Mouse (Mus musculus): ENCODE data around the gene Usp25. TPM values are rescaled to one million over a fixed set of nuclear protein-coding genes. Genes with fewer than 3 reads are reported as not detected.

Gene Usp25
- polyA plus RNA-seq, 1 experiment from 2014 or later: 12.0 TPM

GRCm38 (mm10) chr16:77014321-77015211 is 1.1 kb downstream of the Usp25 start:
- Histone ChIP-seq H3K4me1 (ENCODE audit: control insufficient read depth, insufficient read depth, low read length) (peaks cover 15% of the 10 kb centered on the region), H3K27me3 (ENCODE audit: control insufficient read depth, insufficient read depth, low read length) (no peaks in the 10 kb centered on the region), H3K36me3 (ENCODE audit: control insufficient read depth, insufficient read depth, low read length) (no peaks in the 10 kb centered on the region), H3K27ac (ENCODE audit: low read length) (peak overlapping the region; percentile 94), H3K9ac (ENCODE audit: low read length) (peak overlapping the region; percentile 96), H3K4me3 (replicated peaks; ENCODE audit: low read length) (peak overlapping the region; percentile 83), H3K4me2 (ENCODE audit: low read depth, low read length) (peak overlapping the region; percentile 59), H3K9me3 (replicated peaks; ENCODE audit: control insufficient read depth, low read length) (no peaks in the 10 kb centered on the region)
- no peak for ATAC-seq (ENCODE audit: insufficient read depth, low FRiP score)
- WGBS: 4% methylated on average over 17 of the region's 17 CpGs

DNA sequence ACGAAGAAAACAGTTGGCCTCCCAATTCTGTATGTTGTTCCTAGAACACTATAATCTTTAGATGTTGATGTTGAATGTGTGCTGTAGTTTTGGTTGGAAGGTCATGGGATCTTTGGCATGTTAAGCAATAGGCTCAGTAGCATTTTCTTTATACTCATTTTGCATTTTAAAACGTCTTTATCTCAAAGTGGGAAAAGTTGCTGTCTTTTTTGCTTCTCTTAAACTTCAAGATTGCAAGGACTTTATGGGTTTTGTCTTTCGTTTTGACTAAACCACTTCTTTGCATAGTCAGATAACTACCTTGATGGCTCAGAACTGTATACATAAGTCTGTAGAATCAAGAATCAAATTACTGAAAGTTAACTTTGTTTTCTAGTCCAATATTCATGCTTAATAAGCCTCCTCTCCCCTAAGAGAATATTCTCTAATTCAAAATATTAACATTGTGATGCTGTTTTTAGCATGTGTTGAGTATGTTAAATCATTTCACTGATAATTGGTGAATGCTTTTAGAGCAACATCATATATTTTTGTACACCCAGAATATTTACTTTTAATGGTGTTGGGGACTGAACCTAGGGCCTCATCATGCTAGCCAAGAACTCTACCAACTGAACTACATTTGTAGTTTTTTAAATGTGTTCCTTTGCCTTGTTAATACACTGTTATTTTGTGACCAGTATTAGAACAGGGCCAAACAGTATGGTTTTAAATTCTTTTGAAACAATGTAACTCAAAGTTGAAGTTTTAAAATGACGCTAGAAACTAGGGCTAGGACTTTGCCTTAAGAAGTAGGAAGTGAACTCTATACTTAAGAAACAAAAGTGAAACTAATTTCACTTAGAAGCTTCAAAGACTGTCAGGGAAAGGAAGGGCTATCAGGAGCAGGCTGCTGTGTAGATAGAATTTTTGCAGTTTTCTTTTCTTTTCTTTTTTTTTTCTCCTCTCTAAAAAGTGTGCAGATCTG is 2.2 kb downstream of the Usp25 start:
- Histone ChIP-seq H3K9me3 (replicated peaks; ENCODE audit: control insufficient read depth, low read length) (no peaks in the 10 kb centered on the region), H3K4me3 (replicated peaks; ENCODE audit: low read length) (peak overlapping the region; percentile 83), H3K9ac (ENCODE audit: low read length) (no peak overlapping the region), H3K36me3 (ENCODE audit: control insufficient read depth, insufficient read depth, low read length) (no peaks in the 10 kb centered on the region), H3K27ac (ENCODE audit: low read length) (no peak overlapping the region), H3K4me2 (ENCODE audit: low read depth, low read length) (peak overlapping the region; percentile 59), H3K4me1 (ENCODE audit: control insufficient read depth, insufficient read depth, low read length) (peaks cover 22% of the 10 kb centered on the region), H3K27me3 (ENCODE audit: control insufficient read depth, insufficient read depth, low read length) (no peaks in the 10 kb centered on the region)
- no peak for ATAC-seq (ENCODE audit: insufficient read depth, low FRiP score)
- 47% methylated on average over 4 of the region's 4 CpGs for WGBS

DNA sequence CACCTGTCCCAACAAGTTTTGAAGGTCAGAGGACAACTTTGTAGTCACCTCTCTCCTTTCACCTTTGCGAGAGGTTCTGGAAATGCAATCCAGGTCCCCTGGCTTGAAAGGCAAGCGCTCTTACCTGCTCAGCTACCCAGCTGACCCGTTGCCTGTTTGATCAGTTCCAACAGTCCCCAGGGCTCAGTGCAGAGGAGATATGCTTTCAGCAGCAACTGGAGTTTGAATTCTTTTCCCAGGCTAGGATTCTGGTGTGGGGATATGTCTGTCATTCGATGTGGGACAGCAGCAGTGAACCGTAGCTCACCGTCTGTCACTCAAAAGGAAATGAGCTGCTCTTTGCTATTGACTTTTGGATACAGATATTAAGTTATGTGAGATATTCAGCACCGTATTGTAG is 4.4 kb downstream of the Usp25 start:
- no peaks in the 10 kb centered on the region for H3K36me3 ChIP-seq (ENCODE audit: control insufficient read depth, insufficient read depth, low read length)
- H3K9me3 ChIP-seq (replicated peaks; ENCODE audit: control insufficient read depth, low read length): no peaks in the 10 kb centered on the region
- 70% methylated on average over 7 of the region's 7 CpGs for WGBS
- H3K9ac ChIP-seq (ENCODE audit: low read length): no peak overlapping the region
- no peak overlapping the region for H3K4me2 ChIP-seq (ENCODE audit: low read depth, low read length)
- no peak overlapping the region for H3K4me3 ChIP-seq (replicated peaks; ENCODE audit: low read length)
- H3K4me1 ChIP-seq (ENCODE audit: control insufficient read depth, insufficient read depth, low read length): peaks cover 22% of the 10 kb centered on the region
- H3K27me3 ChIP-seq (ENCODE audit: control insufficient read depth, insufficient read depth, low read length): no peaks in the 10 kb centered on the region
- ATAC-seq (ENCODE audit: insufficient read depth, low FRiP score): no peak
- no peak overlapping the region for H3K27ac ChIP-seq (ENCODE audit: low read length)

GRCm38 (mm10) chr16:77020190-77020589 is 6.7 kb downstream of the Usp25 start:
- H3K27me3 ChIP-seq (ENCODE audit: control insufficient read depth, insufficient read depth, low read length): no peaks in the 10 kb centered on the region
- no peak for ATAC-seq (ENCODE audit: insufficient read depth, low FRiP score)
- peaks cover 4% of the 10 kb centered on the region for H3K9me3 ChIP-seq (replicated peaks; ENCODE audit: control insufficient read depth, low read length)
- H3K9ac ChIP-seq (ENCODE audit: low read length): no peak overlapping the region
- no peak overlapping the region for H3K4me2 ChIP-seq (ENCODE audit: low read depth, low read length)
- H3K36me3 ChIP-seq (ENCODE audit: control insufficient read depth, insufficient read depth, low read length): peaks cover 11% of the 10 kb centered on the region
- WGBS: 58% methylated on average over 3 of the region's 3 CpGs
- peaks cover 18% of the 10 kb centered on the region for H3K4me1 ChIP-seq (ENCODE audit: control insufficient read depth, insufficient read depth, low read length)
- no peak overlapping the region for H3K27ac ChIP-seq (ENCODE audit: low read length)
- no peak overlapping the region for H3K4me3 ChIP-seq (replicated peaks; ENCODE audit: low read length)

DNA sequence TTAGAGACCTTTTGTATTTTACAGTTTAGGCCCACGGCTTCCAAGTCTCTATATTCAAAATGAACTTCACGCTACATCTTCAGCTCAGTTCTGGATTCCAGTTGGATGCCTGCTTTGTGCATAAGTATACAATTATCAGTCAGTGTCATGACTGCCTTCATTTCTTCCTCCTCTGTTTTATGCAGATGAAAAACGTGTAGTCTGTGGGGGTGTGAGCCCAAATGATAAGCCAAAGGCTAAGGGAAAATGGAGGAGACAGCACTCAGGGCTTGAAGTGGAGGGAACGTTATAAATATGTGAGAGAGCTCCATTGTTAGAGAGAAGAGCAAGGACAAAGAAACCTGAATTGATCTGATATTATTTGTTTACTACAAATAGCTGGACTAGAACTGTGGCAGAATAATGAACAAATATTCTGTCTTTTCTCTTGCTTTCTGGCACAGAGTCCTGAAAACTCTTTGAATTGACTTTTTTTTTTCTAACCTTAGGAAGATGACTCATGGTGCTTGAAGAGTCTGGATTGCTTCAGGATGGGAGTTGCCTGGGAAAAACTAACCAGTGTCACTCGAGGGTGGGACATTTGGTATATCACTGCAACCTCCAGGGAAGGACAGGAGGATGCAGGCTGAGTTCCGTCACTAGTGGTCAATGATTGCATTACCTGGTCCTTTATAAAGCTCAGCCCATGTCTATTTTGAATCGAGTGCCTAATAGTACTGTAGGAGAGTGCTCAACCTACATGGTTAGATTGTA is 10.3 kb downstream of the Usp25 start:
- Histone ChIP-seq H3K27me3 (ENCODE audit: control insufficient read depth, insufficient read depth, low read length) (no peaks in the 10 kb centered on the region), H3K4me3 (replicated peaks; ENCODE audit: low read length) (no peak overlapping the region), H3K4me1 (ENCODE audit: control insufficient read depth, insufficient read depth, low read length) (peaks cover 22% of the 10 kb centered on the region), H3K36me3 (ENCODE audit: control insufficient read depth, insufficient read depth, low read length) (peaks cover 14% of the 10 kb centered on the region), H3K9ac (ENCODE audit: low read length) (no peak overlapping the region), H3K27ac (ENCODE audit: low read length) (no peak overlapping the region), H3K4me2 (ENCODE audit: low read depth, low read length) (no peak overlapping the region), H3K9me3 (replicated peaks; ENCODE audit: control insufficient read depth, low read length) (peaks cover 4% of the 10 kb centered on the region)
- ATAC-seq (ENCODE audit: insufficient read depth, low FRiP score): no peak
- WGBS: 74% methylated on average over 7 of the region's 7 CpGs

GRCm38 (mm10) chr16:77026099-77026498 is 12.6 kb downstream of the Usp25 start:
- no peak overlapping the region for H3K27ac ChIP-seq (ENCODE audit: low read length)
- no peak for ATAC-seq (ENCODE audit: insufficient read depth, low FRiP score)
- H3K4me1 ChIP-seq (ENCODE audit: control insufficient read depth, insufficient read depth, low read length): peaks cover 19% of the 10 kb centered on the region
- WGBS: over 99% methylated on average over 4 of the region's 4 CpGs
- H3K9me3 ChIP-seq (replicated peaks; ENCODE audit: control insufficient read depth, low read length): peaks cover 4% of the 10 kb centered on the region
- no peak overlapping the region for H3K9ac ChIP-seq (ENCODE audit: low read length)
- no peak overlapping the region for H3K4me3 ChIP-seq (replicated peaks; ENCODE audit: low read length)
- no peak overlapping the region for H3K4me2 ChIP-seq (ENCODE audit: low read depth, low read length)
- no peaks in the 10 kb centered on the region for H3K27me3 ChIP-seq (ENCODE audit: control insufficient read depth, insufficient read depth, low read length)
- H3K36me3 ChIP-seq (ENCODE audit: control insufficient read depth, insufficient read depth, low read length): peaks cover 14% of the 10 kb centered on the region

DNA sequence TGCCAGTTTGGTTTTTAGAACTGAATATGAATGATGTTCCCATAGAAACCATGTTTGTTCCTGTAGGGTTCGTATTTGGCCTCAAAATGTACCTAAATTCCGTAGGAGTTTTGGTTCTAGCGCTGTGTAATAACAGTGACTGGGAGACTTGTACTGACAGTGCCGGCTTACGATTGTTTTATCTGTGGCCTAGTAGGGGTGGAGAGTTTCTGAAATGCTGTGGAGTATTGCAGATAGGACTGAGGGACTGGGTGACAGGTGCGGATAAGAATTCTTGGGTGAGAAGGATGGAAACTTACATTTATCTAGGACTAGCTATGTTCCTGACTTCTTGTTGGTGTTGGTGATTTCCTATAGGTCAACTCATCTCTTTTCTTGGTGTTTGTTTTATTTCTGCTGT is 13.4 kb downstream of the Usp25 start:
- Histone ChIP-seq H3K4me1 (ENCODE audit: control insufficient read depth, insufficient read depth, low read length) (peaks cover 19% of the 10 kb centered on the region), H3K4me2 (ENCODE audit: low read depth, low read length) (no peak overlapping the region), H3K9ac (ENCODE audit: low read length) (no peak overlapping the region), H3K9me3 (replicated peaks; ENCODE audit: control insufficient read depth, low read length) (peaks cover 4% of the 10 kb centered on the region), H3K36me3 (ENCODE audit: control insufficient read depth, insufficient read depth, low read length) (peaks cover 14% of the 10 kb centered on the region), H3K27me3 (ENCODE audit: control insufficient read depth, insufficient read depth, low read length) (no peaks in the 10 kb centered on the region), H3K27ac (ENCODE audit: low read length) (no peak overlapping the region), H3K4me3 (replicated peaks; ENCODE audit: low read length) (no peak overlapping the region)
- 81% methylated on average over 6 of the region's 6 CpGs for WGBS
- ATAC-seq (ENCODE audit: insufficient read depth, low FRiP score): no peak

DNA sequence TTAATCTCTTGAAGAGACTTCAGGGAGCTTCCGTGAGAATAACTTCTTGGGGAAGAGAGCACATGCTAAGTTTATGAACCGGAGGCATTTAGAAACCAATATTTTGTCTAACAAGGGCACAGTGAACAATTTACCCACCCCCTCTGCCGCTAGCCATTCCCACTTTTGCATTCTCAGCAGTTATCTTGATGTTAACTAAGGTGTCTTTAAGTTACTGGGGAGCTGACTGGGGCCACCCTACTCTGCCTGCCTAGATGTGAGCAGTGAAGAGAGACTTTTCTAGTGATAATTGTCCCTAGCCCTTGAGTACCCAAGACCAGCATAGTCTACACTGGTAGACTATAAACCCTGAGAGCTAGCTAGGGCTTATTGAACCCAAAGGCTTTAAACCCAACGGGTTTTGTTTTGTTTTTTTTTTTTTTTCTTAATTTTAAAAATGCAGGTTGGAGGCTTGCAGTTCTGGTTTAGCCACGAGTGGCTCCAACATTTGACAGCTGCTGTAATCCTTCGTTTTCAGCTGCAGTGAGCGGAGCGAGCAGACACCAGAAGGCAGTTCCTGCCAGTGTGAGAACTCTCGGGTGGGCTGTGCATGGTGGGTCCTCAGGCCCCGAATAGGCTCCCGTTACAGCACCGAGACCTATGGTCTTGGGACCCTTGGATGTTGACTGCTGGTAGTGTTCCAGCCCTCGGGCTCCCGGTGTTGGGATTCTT is 14.6 kb downstream of the Usp25 start:
- H3K4me2 ChIP-seq (ENCODE audit: low read depth, low read length): peak overlapping the region; percentile 47
- H3K4me1 ChIP-seq (ENCODE audit: control insufficient read depth, insufficient read depth, low read length): peaks cover 19% of the 10 kb centered on the region
- ATAC-seq (ENCODE audit: insufficient read depth, low FRiP score): no peak
- peaks cover 4% of the 10 kb centered on the region for H3K9me3 ChIP-seq (replicated peaks; ENCODE audit: control insufficient read depth, low read length)
- H3K36me3 ChIP-seq (ENCODE audit: control insufficient read depth, insufficient read depth, low read length): peaks cover 14% of the 10 kb centered on the region
- H3K9ac ChIP-seq (ENCODE audit: low read length): 0 out of 2 replicates have a peak overlapping the region, but pooled peaks have one; percentile 39
- WGBS: 52% methylated on average over 14 of the region's 14 CpGs
- peak overlapping the region; percentile 53 for H3K27ac ChIP-seq (ENCODE audit: low read length)
- peak overlapping the region; percentile 22 for H3K4me3 ChIP-seq (replicated peaks; ENCODE audit: low read length)
- no peaks in the 10 kb centered on the region for H3K27me3 ChIP-seq (ENCODE audit: control insufficient read depth, insufficient read depth, low read length)
